Mouse (Mus musculus) inflammation-experienced regulatory T-cells (primary cell): Measurements from ENCODE around the gene Gm17577. TPM values are rescaled to one million over a fixed set of nuclear protein-coding genes. Genes with fewer than 3 reads are reported as not detected.

Experiments used
- polyA plus RNA-seq, 2 experiments: library from polyadenylated mRNA; unstranded; fragments of 100-300 nt; shearing (Covaris generic); gene quantifications; one replicate each; pipeline ENCODE4 v1.2.1; 2017

The Gm17577 gene
- polyA plus RNA-seq: not detected

DNA sequence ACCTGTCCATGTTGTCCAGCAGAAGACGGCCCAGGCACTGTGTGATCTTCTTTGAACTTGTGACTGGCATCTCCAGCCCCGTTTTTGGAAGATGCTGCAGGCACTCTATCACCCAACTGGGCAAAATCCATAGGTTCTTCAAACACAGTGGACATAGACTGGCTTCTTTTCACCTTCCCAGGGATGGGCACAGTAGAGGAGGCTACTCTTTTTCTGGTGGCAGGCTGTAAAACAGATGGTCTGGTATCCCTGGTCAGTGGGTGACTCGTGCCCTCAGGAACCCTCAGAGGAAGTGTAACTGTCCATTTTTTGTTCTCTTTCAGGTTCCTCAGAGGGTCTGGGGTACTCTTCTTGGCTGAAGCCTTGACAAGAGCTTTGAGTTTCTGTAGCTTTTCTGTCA, at the start of gene Gm17577:
Gm17577 (minus strand) TSS at position 101 of the 400 bp plus-strand sequence.

DNA sequence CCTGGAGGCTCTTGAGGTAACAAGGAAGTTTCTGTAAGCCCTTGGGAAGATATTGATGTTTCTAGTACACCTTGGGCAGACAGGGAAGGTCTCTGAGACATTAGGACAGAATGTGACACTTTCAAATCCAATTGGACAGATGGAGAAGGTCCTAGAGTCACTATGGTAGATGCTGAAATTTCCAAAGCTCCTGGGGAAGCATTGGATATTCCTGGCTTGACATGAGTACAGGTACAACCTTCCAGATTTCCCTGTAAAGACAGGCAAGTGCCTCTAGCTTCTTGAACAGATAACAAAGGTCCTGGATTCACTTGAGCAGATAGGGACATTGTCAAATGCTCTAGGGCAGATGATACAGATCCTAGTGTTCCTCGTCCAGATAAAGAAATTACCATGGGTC, 24.3 kb downstream of the Gm17577 start, which contains the start of gene Srsx:
Srsx (minus strand) TSS at position 101 of the 400 bp plus-strand sequence.

Other genes starting within 250 kb of the Gm17577 start
- under 1 TPM in 1 of 2 experiments, not detected in 1; 0.71 TPM for gene Gm17521, start 217.2 kb downstream of the Gm17577 start, polyA plus RNA-seq
- 1 to 10 TPM in 1 of 2 experiments, under 1 TPM in 1; 0.66 to 2.1 TPM for gene Cldn34c1, start 143.4 kb downstream of the Gm17577 start, polyA plus RNA-seq
- not detected for gene Srsx, start 24.4 kb downstream of the Gm17577 start, polyA plus RNA-seq